Mouse (Mus musculus) adrenal gland, adult (tissue): ENCODE measurements around the gene Cd247.

Source experiments
- DNase-seq, 2 experiments: peaks; one replicate each; pipeline ENCODE4 v3.0.0; 2022 to 2023; ENCODE audit warnings: low spot score in 1 of 2; ENCODE audit not compliant: inconsistent age in 2 of 2

The Cd247 gene

DNA sequence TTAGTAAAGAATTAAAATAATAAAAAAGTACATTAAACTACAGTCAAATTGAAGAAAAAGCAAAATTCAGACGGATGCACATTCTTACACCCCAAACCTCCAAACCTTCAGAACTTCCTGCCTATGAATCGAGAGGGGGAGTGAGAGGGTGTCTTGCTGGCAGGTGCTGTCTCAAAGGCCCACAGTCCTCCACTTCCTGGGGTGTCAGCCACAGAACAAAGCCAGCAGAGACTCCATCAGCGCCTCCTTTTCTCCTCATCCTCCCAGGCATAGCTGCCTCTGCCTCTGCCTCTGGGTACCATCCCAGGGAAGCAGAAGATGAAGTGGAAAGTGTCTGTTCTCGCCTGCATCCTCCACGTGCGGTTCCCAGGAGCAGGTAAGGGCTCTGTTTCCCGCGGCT lies at the start of gene Cd247:
Cd247 (plus strand) TSS at position 171 of the 400 bp plus-strand sequence.
- no peak for DNase-seq

DNA sequence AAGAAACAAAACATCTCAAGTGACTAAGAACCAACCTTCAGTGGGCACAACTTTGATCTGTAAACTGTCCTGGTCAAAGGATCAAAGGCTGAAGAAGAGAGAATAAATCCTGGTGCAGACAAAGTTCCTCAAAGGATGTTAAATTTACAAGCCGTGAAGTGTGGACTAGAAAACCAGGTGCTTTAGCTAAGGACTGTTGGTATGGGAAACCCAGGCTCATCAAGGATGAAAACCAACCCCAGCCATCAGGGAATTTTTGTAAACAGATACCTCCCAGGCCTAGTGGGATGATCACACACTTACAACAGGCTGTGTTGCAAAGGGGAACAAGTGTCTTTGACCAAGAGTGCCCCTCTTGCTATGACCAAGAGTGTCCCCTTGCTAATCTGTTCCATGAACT lies 49.5 kb upstream of the Cd247 start:
- peak in 1 of 2 experiments; percentile 15 for DNase-seq

DNA sequence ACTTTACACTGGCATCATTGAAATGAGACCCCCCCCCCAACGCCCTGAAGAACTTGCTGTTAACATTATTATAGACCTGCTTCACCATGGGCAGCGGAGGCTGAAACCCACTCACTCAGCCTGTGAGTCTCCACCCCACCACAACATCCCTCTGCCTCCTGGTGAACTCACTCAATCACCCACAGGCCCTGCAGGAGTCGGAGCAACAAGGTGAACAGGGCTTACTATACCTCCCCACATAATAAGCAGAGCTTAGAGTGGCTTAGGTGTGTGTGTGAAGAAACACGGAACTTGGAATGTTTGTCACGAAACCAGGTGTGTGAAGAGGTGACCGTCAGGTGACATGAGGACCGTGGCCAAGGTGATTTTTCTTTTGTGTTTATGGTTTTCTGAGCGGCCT lies 46.5 kb upstream of the Cd247 start:
- no peak for DNase-seq

GRCm38 (mm10) chr1:165748053-165748452 lies 40.4 kb upstream of the Cd247 start:
- peak in 1 of 2 experiments; percentile 16 for DNase-seq

GRCm38 (mm10) chr1:165751142-165751541 lies 37.3 kb upstream of the Cd247 start:
- DNase-seq, result no peak

- no peak for DNase-seq
Measured at GRCm38 (mm10) chr1:165751838-165752237, 36.6 kb upstream of the Cd247 start.

GRCm38 (mm10) chr1:165754205-165754604 lies 34.3 kb upstream of the Cd247 start:
- peak in 1 of 2 experiments; percentile 20 for DNase-seq

GRCm38 (mm10) chr1:165755194-165755593 lies 33.3 kb upstream of the Cd247 start:
- DNase-seq, result no peak

DNA sequence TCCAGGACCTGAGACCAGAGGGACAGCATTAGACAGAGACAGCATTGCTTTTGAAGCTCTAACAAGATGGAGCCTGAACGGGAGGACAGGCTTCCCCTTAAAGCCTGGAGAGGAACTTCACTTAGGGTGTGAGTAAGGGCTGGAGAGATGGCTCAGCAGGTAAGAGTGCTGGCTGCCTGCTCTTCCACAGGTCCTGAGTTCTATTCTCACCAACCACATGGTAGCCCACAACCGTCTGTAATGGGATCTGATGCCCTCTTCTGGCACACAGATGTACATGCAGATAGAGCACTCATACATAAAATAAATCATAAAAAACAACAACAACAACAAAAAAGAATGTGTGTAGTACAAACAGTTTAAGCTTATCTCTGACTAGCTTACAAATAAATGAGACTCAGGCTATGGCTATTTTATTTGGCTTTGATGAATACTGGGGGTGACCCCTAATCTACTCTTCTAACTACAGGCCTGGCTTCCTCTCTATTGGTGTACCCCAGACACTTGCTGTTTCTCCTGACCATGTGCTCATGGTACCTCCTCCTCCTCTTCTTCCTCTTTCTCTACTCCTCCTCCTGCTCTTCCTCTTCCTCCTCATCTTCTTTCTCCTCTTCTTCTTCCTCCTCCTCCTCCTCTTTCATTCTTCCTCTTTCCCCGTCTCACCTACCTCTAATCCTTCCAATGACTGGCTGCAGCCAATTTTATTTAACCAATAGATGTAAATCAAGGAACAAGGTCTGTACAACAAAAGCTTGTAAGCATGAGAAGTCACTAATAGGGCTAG lies 26.8 kb upstream of the Cd247 start:
- peak in 1 of 2 experiments; percentile 13 for DNase-seq

GRCm38 (mm10) chr1:165762498-165762897 lies 26.0 kb upstream of the Cd247 start:
- DNase-seq, result peak in 1 of 2 experiments; percentile 14

GRCm38 (mm10) chr1:165762914-165763634 lies 25.4 kb upstream of the Cd247 start:
- DNase-seq, result no peak

DNA sequence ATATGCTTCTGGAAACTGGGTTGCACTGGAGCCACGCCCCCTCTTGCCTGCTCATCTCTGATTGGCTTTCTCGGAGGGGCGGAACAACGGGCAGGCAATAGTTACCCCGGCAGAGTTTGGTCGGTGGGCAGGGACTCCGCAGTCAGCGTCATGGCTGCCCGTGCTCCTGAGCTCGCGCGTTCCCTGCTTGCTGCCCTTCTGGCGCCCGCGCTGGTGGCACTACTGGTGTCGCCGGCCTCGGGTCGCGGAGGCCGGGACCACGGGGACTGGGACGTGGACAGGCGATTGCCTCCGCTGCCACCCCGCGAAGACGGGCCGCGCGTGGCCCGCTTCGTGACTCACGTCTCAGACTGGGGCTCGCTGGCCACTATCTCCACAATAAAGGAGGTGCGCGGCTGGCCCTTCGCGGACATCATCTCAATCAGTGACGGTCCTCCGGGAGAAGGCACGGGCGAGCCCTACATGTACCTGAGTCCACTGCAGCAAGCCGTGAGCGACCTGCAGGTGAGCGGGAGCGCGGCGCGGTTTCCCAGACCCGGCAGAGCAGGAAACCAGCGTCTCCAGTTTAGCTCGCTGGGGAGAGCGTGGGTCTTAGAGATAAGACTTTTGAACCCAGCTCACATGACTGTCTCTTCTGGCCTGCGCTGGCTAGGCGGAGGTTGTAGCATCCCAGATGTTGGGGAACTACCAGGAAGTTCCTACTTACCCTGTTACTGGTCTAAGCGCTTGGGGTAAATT lies 24.7 kb upstream of the Cd247 start, which contains the start of gene Creg1:
Creg1 (plus strand) TSS at position 112 of the 738 bp plus-strand sequence.
- DNase-seq, result peak; percentile 95 to 98

DNA sequence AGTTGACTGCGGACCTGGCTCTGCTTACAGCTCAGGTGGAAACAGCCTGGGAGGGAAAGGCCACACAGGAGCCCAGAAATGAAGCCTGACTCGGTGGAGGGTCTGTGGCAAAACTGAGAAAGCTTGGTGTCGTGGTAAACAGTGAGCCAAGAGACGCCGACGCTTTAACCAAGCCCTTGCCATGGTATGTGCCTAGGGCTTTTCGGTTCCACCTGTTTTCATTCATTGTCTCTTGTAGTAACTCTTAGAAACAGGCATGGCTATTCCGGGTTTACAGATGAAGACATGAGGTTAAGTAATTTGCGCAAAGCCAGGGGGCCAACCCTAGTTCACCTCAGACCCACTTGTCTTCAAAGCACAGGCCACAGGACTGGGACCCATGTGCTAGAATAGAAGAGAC lies 23.9 kb upstream of the Cd247 start:
- no peak for DNase-seq

GRCm38 (mm10) chr1:165765041-165765440 lies 23.4 kb upstream of the Cd247 start:
- peak in 1 of 2 experiments; percentile 17 for DNase-seq

DNA sequence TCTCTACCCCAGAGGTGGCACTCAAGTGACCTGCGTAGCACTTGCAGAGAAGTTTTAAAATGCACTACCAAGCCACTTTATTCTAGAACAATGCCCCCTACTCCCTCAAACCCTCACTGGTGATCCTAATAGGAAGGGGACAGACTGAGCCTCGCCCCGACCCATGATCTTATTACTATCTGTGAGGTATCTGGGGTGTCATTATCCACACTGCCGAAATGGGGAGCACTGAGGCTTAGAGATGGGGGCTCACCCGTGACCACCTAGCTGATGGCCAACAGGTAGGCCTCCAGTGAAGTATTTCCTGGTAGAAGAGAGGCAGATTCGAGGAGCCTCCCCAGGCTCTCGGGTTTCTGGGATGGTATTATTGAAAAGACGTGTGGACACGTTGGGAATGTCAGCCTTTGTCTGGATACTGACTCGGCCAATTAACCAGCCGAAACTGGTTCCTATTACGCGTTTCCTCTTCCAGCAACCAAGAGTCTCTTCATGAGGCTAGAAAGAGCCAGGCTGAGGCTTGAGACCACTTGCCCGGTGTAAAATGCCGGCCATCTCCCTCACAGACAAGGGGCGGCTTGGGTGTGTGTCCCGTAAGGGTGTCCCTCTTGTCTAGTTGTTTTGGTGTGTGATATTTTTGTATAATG lies 22.7 kb upstream of the Cd247 start:
- DNase-seq, result peak in 1 of 2 experiments; percentile 25

GRCm38 (mm10) chr1:165766295-165766890 lies 22.1 kb upstream of the Cd247 start:
- DNase-seq, result no peak

- DNase-seq, result peak in 1 of 2 experiments; percentile 35
Measured at GRCm38 (mm10) chr1:165768894-165769512, 19.5 kb upstream of the Cd247 start.

DNA sequence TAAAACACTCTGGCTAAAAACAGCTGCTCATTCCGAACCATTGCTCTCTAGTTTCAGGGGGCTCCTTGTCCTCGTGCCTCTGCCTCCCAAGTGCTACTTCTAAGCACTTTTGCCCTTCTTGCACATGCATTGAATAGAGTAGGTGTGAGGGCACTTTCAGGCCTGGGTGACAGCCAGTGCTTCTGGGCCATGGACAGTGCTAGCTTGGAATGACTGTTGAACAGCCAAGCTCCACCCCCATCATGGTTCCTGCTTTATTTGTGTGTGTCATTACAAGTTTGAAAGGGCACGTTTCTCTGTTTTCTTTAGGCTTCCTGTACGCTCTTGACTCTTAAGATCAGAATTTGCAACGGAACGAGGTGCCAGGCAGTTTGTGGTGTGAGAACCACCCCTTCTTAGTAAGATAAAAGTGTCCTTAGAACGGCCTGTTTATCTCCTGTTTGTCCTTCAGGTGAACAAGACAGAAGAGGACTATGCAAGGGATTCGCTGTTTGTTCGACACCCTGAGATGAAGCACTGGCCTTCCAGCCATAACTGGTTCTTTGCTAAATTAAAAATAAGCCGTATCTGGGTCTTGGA lies 18.2 kb upstream of the Cd247 start:
- no peak for DNase-seq

- DNase-seq, result peak; percentile 71 to 91
Measured at GRCm38 (mm10) chr1:165771491-165771897, 17.0 kb upstream of the Cd247 start.

DNA sequence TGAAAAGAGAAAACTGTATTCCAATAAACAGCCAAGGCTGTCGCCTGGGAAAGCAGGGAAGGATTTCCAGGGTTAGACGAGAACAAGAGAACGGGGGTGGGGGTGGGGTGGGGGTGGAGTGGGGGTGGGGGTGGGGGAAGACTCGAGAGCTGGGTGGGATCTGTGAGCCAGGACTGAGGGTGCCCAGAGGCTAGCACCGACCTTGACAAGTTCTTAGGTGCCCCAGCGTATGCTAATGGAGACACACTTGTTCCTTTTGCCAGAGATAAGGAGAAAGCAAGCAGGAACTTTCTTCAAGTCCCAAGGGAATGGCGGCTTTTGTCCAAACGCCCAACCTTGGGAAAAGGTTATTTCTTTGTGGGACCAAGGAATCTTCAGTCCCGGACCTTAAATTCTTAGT lies 16.5 kb upstream of the Cd247 start:
- no peak for DNase-seq
